In genomic region chr12:107728865-107729264, GRCm38 (mm10) we compare ENCODE assay signal across 27 mouse cellular contexts.
DNase-seq lines count a peak whose midpoint lies in the region; ATAC-seq and TF ChIP-seq lines count a peak whose summit lies in the region.
"Had no signal": no experiment of that assay in that cellular context is flagged by ENCODE, and none has a peak within 500 bp of the region (broad histone marks: within the 10 kb centered on the region; RNA-seq: fewer than 3 reads in every experiment).

No protein-coding gene starts in this region.

- no peaks in the 10 kb centered on the region for H3K4me1 ChIP-seq in intestine, embryonic 15.5 days (replicated peaks)
- H3K4me1 ChIP-seq in intestine, postnatal 0 days (replicated peaks; ENCODE audit: control insufficient read depth, insufficient read depth, low read length), result no peaks in the 10 kb centered on the region
- no peaks in the 10 kb centered on the region for H3K4me1 ChIP-seq in stomach, embryonic 15.5 days
- H3K4me1 ChIP-seq: forebrain, embryonic 15.5 days; heart, embryonic 12.5 days; liver, embryonic 15.5 days had no signal

- no peaks in the 10 kb centered on the region for H3K36me3 ChIP-seq in intestine, embryonic 15.5 days
- no peaks in the 10 kb centered on the region for H3K36me3 ChIP-seq in intestine, postnatal 0 days (ENCODE audit: control insufficient read depth, insufficient read depth)
- H3K36me3 ChIP-seq in stomach, embryonic 15.5 days, result no peaks in the 10 kb centered on the region
- H3K36me3 ChIP-seq: forebrain, embryonic 10.5 days; forebrain, embryonic 15.5 days; heart, embryonic 12.5 days; limb, embryonic 12.5 days; liver, embryonic 15.5 days; midbrain, embryonic 10.5 days had no signal

- H3K9ac ChIP-seq in intestine, embryonic 15.5 days, result no peak overlapping the region
- H3K9ac ChIP-seq in intestine, postnatal 0 days (ENCODE audit: low read depth, low read length), result no peak overlapping the region
- no peak overlapping the region for H3K9ac ChIP-seq in stomach, embryonic 15.5 days
- H3K9ac ChIP-seq: forebrain, embryonic 15.5 days; heart, embryonic 12.5 days; hindbrain, embryonic 14.5 days; limb, embryonic 12.5 days; liver, embryonic 15.5 days; lung, embryonic 14.5 days had no signal

- no peak overlapping the region for H3K4me3 ChIP-seq in intestine, embryonic 15.5 days (replicated peaks)
- no peak overlapping the region for H3K4me3 ChIP-seq in intestine, postnatal 0 days (ENCODE audit: low read depth, low read length)
- H3K4me3 ChIP-seq in stomach, embryonic 15.5 days (replicated peaks), result no peak overlapping the region
- H3K4me3 ChIP-seq: forebrain, embryonic 10.5 days; forebrain, embryonic 15.5 days; heart, embryonic 12.5 days; limb, embryonic 12.5 days; liver, embryonic 15.5 days; midbrain, embryonic 10.5 days had no signal

- peak; percentile 43 for DNase-seq in thymus, postnatal 4 days
- no peak for DNase-seq in thymus, postnatal 0 days (ENCODE audit: low spot score)
- no peak for DNase-seq in gastrocnemius, postnatal 10 days
- DNase-seq in kidney, postnatal 10 days, result no peak
- DNase-seq: adrenal gland, postnatal 36 days; cerebellum, adult 18-20 months; cerebellum, postnatal 14 days; gastrocnemius, postnatal 36 days; heart, adult 18-20 months; heart, postnatal 10 days; kidney, adult 2 months; kidney, postnatal 4 days; lung, embryonic 14.5 days; lung, postnatal 14 days; right cerebral cortex, adult 18-20 months; spleen, adult 18-20 months had no signal

- H3K4me2 ChIP-seq in intestine, embryonic 15.5 days (replicated peaks), result no peak overlapping the region
- H3K4me2 ChIP-seq in intestine, postnatal 0 days (replicated peaks; ENCODE audit: low read depth), result no peak overlapping the region
- H3K4me2 ChIP-seq in stomach, embryonic 15.5 days, result no peak overlapping the region
- H3K4me2 ChIP-seq: forebrain, embryonic 15.5 days; heart, embryonic 12.5 days; hindbrain, embryonic 14.5 days; limb, embryonic 12.5 days; liver, embryonic 15.5 days; lung, embryonic 14.5 days had no signal

- no peak for TF ChIP-seq CTCF in intestine, postnatal 0 days (IDR thresholded peaks at IDR 0.05; ENCODE audit: low read depth)

- no peaks in the 10 kb centered on the region for H3K27me3 ChIP-seq in intestine, embryonic 15.5 days (replicated peaks)
- no peaks in the 10 kb centered on the region for H3K27me3 ChIP-seq in intestine, postnatal 0 days (replicated peaks; ENCODE audit: control insufficient read depth, insufficient read depth, low read length)
- no peaks in the 10 kb centered on the region for H3K27me3 ChIP-seq in stomach, embryonic 15.5 days (replicated peaks)
- H3K27me3 ChIP-seq: forebrain, embryonic 15.5 days; limb, embryonic 12.5 days; liver, embryonic 15.5 days had no signal

- H3K9me3 ChIP-seq in intestine, embryonic 15.5 days, result no peaks in the 10 kb centered on the region
- H3K9me3 ChIP-seq in intestine, postnatal 0 days (ENCODE audit: control insufficient read depth), result no peaks in the 10 kb centered on the region
- H3K9me3 ChIP-seq in stomach, embryonic 15.5 days, result no peaks in the 10 kb centered on the region
- H3K9me3 ChIP-seq: forebrain, embryonic 15.5 days had no signal

- ATAC-seq in intestine, embryonic 15.5 days, result peak; percentile 58
- no peak for ATAC-seq in intestine, postnatal 0 days
- no peak for ATAC-seq in stomach, embryonic 15.5 days (ENCODE audit: insufficient read depth, low FRiP score, low read depth)
- ATAC-seq: forebrain, embryonic 15.5 days; midbrain, embryonic 16.5 days had no signal

- WGBS in intestine, embryonic 15.5 days, result 77% methylated on average over 6 of the region's 6 CpGs
- WGBS in intestine, postnatal 0 days, result 62% methylated on average over 6 of the region's 6 CpGs
- WGBS in stomach, embryonic 15.5 days, result 74% methylated on average over 6 of the region's 6 CpGs

- no peak overlapping the region for H3K27ac ChIP-seq in intestine, embryonic 15.5 days
- H3K27ac ChIP-seq in intestine, postnatal 0 days (ENCODE audit: low read depth, low read length), result no peak overlapping the region
- peak overlapping the region; percentile 57; the same call in 1 of the 2 replicates for H3K27ac ChIP-seq in stomach, embryonic 15.5 days
- H3K27ac ChIP-seq: forebrain, embryonic 10.5 days; forebrain, embryonic 15.5 days; hindbrain, embryonic 14.5 days; limb, embryonic 12.5 days; liver, embryonic 15.5 days; midbrain, embryonic 10.5 days had no signal
